Mouse (Mus musculus) CH12.LX (cell line): ENCODE results near the gene Hist1h3c. TPM values are rescaled to one million over a fixed set of nuclear protein-coding genes. Genes with fewer than 3 reads are reported as not detected.

ENCODE experiments used
- DNase-seq: peaks from one replicate; pipeline ENCODE4 v3.0.0-alpha.2; 2013; ENCODE audit errors: extremely low read depth
- H3K27ac ChIP-seq: 2 replicates; pipeline ENCODE4 v1.5.1; 2012; ENCODE audit warnings: low read depth, mild to moderate bottlenecking, control low read depth, moderate library complexity; ENCODE audit not compliant: insufficient read depth
- H3K27me3 ChIP-seq: replicated peaks from 2 replicates; pipeline ENCODE3; 2012; ENCODE audit warnings: inconsistent platforms
- H3K36me3 ChIP-seq, 2 experiments: replicated peaks in 1 of 2; 2 replicates each; pipeline versions ENCODE3 to v1.6.1; 2012; ENCODE audit warnings: inconsistent platforms in 1 of 2, low read length in 1 of 2, mild to moderate bottlenecking in 1 of 2, mixed read lengths in 1 of 2, moderate library complexity in 1 of 2; ENCODE audit not compliant: control insufficient read depth in 1 of 2, insufficient read depth in 1 of 2
- H3K4me1 ChIP-seq, 2 experiments: 2 replicates each; pipeline ENCODE4 v1.6.1; 2012; ENCODE audit warnings: inconsistent platforms in 1 of 2, moderate library complexity in 1 of 2; ENCODE audit not compliant: insufficient read depth in 2 of 2, control insufficient read depth in 1 of 2
- H3K4me2 ChIP-seq: 2 replicates; pipeline ENCODE4 v1.6.1; 2012; ENCODE audit warnings: low read depth, mild to moderate bottlenecking, control low read depth; ENCODE audit not compliant: poor library complexity, insufficient read depth, severe bottlenecking
- H3K4me3 ChIP-seq, 3 experiments: fragments of 150-350 bp in 1 of 3; sonication (generic) in 1 of 3; replicated peaks in 1 of 3; 2 replicates each; pipeline versions ENCODE3 to v1.5.1; 2011 to 2012; ENCODE audit warnings: low read depth in 2 of 3, low read length in 2 of 3, mild to moderate bottlenecking in 2 of 3, moderate library complexity in 2 of 3, control low read depth in 1 of 3, improper control_type of control experiment in 1 of 3, inconsistent platforms in 1 of 3, mixed read lengths in 1 of 3; ENCODE audit not compliant: poor library complexity in 1 of 3
- H3K79me2 ChIP-seq: replicated peaks from 2 replicates; pipeline ENCODE4 v1.6.1; 2012; ENCODE audit warnings: mild to moderate bottlenecking, moderate library complexity; ENCODE audit not compliant: control insufficient read depth, poor library complexity, insufficient read depth, severe bottlenecking; ENCODE audit errors: extremely low read depth
- H3K9ac ChIP-seq: 2 replicates; pipeline ENCODE4 v1.6.1; 2012; ENCODE audit warnings: low read depth, mild to moderate bottlenecking, control low read depth, moderate library complexity; ENCODE audit not compliant: insufficient read depth
- H3K9me3 ChIP-seq: replicated peaks from 2 replicates; pipeline ENCODE3; 2012; ENCODE audit warnings: low read length, inconsistent platforms, mixed read lengths
- BHLHE40 ChIP-seq: IDR thresholded peaks from 2 replicates; pipeline ENCODE4 v1.6.1; 2011; ENCODE audit warnings: mild to moderate bottlenecking, low read depth, low read length, improper control_type of control experiment
- CHD1 ChIP-seq: IDR thresholded peaks from 2 replicates; pipeline ENCODE4 v1.6.1; 2012; ENCODE audit warnings: low read depth, low read length, improper control_type of control experiment, inconsistent platforms
- CHD2 ChIP-seq: IDR thresholded peaks from 2 replicates; pipeline ENCODE4 v1.6.1; 2011; ENCODE audit warnings: low read length, improper control_type of control experiment
- CTCF ChIP-seq, 2 experiments: IDR thresholded peaks in 1 of 2; conservative IDR thresholded peaks in 1 of 2; 2 replicates each; pipeline ENCODE4 v1.5.1; 2011 to 2012; ENCODE audit warnings: low read depth in 2 of 2, low read length in 2 of 2, improper control_type of control experiment in 1 of 2, inconsistent platforms in 1 of 2, mild to moderate bottlenecking in 1 of 2, moderate library complexity in 1 of 2
- ELF1 ChIP-seq: IDR thresholded peaks from 2 replicates; pipeline ENCODE4 v1.6.1; 2014; ENCODE audit warnings: low read depth, mild to moderate bottlenecking, inconsistent platforms, low read length, improper control_type of control experiment
- EP300 ChIP-seq: IDR thresholded peaks from 2 replicates; pipeline ENCODE4 v1.6.1; 2011; ENCODE audit warnings: low read length, improper control_type of control experiment
- ETS1 ChIP-seq: conservative IDR thresholded peaks from 2 replicates; pipeline ENCODE4 v1.6.1; 2012; ENCODE audit warnings: low read depth, mild to moderate bottlenecking, inconsistent platforms, low read length, improper control_type of control experiment, moderate library complexity
- GABPA ChIP-seq: IDR thresholded peaks from 2 replicates; pipeline ENCODE4 v1.6.1; 2012; ENCODE audit warnings: low read depth, low read length, improper control_type of control experiment, inconsistent platforms; ENCODE audit not compliant: insufficient replicate concordance
- HCFC1 ChIP-seq: IDR thresholded peaks from 2 replicates; pipeline ENCODE4 v1.6.1; 2012; ENCODE audit warnings: low read depth, mild to moderate bottlenecking, inconsistent platforms, low read length, improper control_type of control experiment
- IRF4 ChIP-seq: IDR thresholded peaks from 2 replicates; pipeline ENCODE4 v1.6.1; 2014; ENCODE audit warnings: low read depth, mild to moderate bottlenecking, inconsistent platforms, low read length, improper control_type of control experiment
- JUN ChIP-seq: IDR thresholded peaks from 2 replicates; pipeline ENCODE4 v1.6.1; 2011; ENCODE audit warnings: low read depth, mild to moderate bottlenecking, low read length, improper control_type of control experiment, moderate library complexity; ENCODE audit not compliant: insufficient read depth
- JUND ChIP-seq: conservative IDR thresholded peaks from 2 replicates; pipeline ENCODE4 v1.6.1; 2011; ENCODE audit warnings: low read depth, low read length, improper control_type of control experiment
- MAX ChIP-seq: IDR thresholded peaks from 2 replicates; pipeline ENCODE4 v1.6.1; 2011; ENCODE audit warnings: low read length, improper control_type of control experiment
- MAZ ChIP-seq: IDR thresholded peaks from 2 replicates; pipeline ENCODE4 v1.6.1; 2012; ENCODE audit warnings: low read depth, mild to moderate bottlenecking, inconsistent platforms, low read length, improper control_type of control experiment, moderate library complexity
- MEF2A ChIP-seq: IDR thresholded peaks from 2 replicates; pipeline ENCODE4 v1.6.1; 2014; ENCODE audit warnings: low read depth, mild to moderate bottlenecking, inconsistent platforms, low read length, improper control_type of control experiment, borderline replicate concordance
- MXI1 ChIP-seq: IDR thresholded peaks from 2 replicates; pipeline ENCODE4 v1.6.1; 2011; ENCODE audit warnings: mild to moderate bottlenecking, low read depth, low read length, improper control_type of control experiment
- MYC ChIP-seq: IDR thresholded peaks from 2 replicates; pipeline ENCODE4 v1.6.1; 2011; ENCODE audit warnings: low read depth, mild to moderate bottlenecking, improper control_type of control experiment, low read length
- NELFE ChIP-seq: IDR thresholded peaks from 2 replicates; pipeline ENCODE4 v1.6.1; 2011; ENCODE audit warnings: low read depth, low read length, improper control_type of control experiment
- NRF1 ChIP-seq: IDR thresholded peaks from 2 replicates; pipeline ENCODE4 v1.6.1; 2014; ENCODE audit warnings: low read depth, mild to moderate bottlenecking, inconsistent platforms, low read length, improper control_type of control experiment, moderate library complexity
- PAX5 ChIP-seq: IDR thresholded peaks from 2 replicates; pipeline ENCODE4 v1.6.1; 2012; ENCODE audit warnings: low read length, inconsistent platforms, mixed read lengths
- POLR2A ChIP-seq: IDR thresholded peaks from 2 replicates; pipeline ENCODE4 v1.6.1; 2011; ENCODE audit warnings: low read depth, mild to moderate bottlenecking, improper control_type of control experiment, low read length
- POLR2AphosphoS2 ChIP-seq: IDR thresholded peaks from 2 replicates; pipeline ENCODE4 v1.6.1; 2011; ENCODE audit warnings: low read depth, low read length, improper control_type of control experiment
- SIN3A ChIP-seq: IDR thresholded peaks from 2 replicates; pipeline ENCODE4 v1.6.1; 2012; ENCODE audit warnings: low read length, improper control_type of control experiment, inconsistent platforms
- SMC3 ChIP-seq: IDR thresholded peaks from 2 replicates; pipeline ENCODE4 v1.6.1; 2011; ENCODE audit warnings: low read depth, low read length, improper control_type of control experiment
- TBP ChIP-seq: conservative IDR thresholded peaks from 2 replicates; pipeline ENCODE4 v1.6.1; 2011; ENCODE audit warnings: low read depth, low read length, improper control_type of control experiment
- UBTF ChIP-seq: IDR thresholded peaks from 2 replicates; pipeline ENCODE4 v1.6.1; 2012; ENCODE audit warnings: low read depth, mild to moderate bottlenecking, inconsistent platforms, low read length, improper control_type of control experiment, moderate library complexity
- USF2 ChIP-seq: conservative IDR thresholded peaks from 2 replicates; pipeline ENCODE4 v1.6.1; 2011; ENCODE audit warnings: low read depth, low read length, improper control_type of control experiment
- ZKSCAN1 ChIP-seq: IDR thresholded peaks from 2 replicates; pipeline ENCODE4 v1.6.1; 2012; ENCODE audit warnings: low read depth, inconsistent platforms, low read length, improper control_type of control experiment, borderline replicate concordance
- ZMIZ1 ChIP-seq: IDR thresholded peaks from 2 replicates; pipeline ENCODE4 v1.6.1; 2012; ENCODE audit warnings: low read depth, mild to moderate bottlenecking, inconsistent platforms, low read length, improper control_type of control experiment
- ZNF384 ChIP-seq: IDR thresholded peaks from 2 replicates; pipeline ENCODE4 v1.6.1; 2012; ENCODE audit warnings: low read depth, low read length, improper control_type of control experiment, inconsistent platforms
- dilution Hi-C: fragments of 300-500 bp; cut with MboI; formaldehyde crosslinking; loops from 2 replicates; pipeline ENCODE4 v1.14.3; 2020; ENCODE audit warnings: low sequenced_read_pairs; ENCODE audit not compliant: extremely low pct_unique_long_range_greater_than_20kb, extremely low pct_ligation_motif_present
- in situ Hi-C: fragments of 300-500 bp; cut with MboI; formaldehyde crosslinking; loops from 3 replicates; pipeline ENCODE4 v1.14.3; 2019; ENCODE audit warnings: low sequenced_read_pairs, low pct_ligation_motif_present, low pct_unique_long_range_greater_than_20kb, mixed read lengths
- polyA plus RNA-seq: library from polyadenylated mRNA; unstranded; fragments of >175 nt; gene quantifications from 2 replicates; pipeline ENCODE4 v1.2.1, GENCODE M21; 2012; ENCODE audit warnings: low read depth; ENCODE audit not compliant: insufficient read length
- total RNA-seq, 2 experiments: library from RNA; depleted of rRNA; stranded (reverse); fragments of 300-350 nt in 1 of 2; fragments of >200 nt in 1 of 2; gene quantifications; 2 replicates each; pipeline ENCODE4 v1.2.3; 2012 to 2014

Hist1h3c gene
- total and polyA plus RNA-seq, 3 experiments, result 7.3 to 1,847 (median 73.1) TPM

- H3K4me3 ChIP-seq, result peak overlapping the region; percentile 45 to 49 (median 48)
- H3K36me3 ChIP-seq, result no peaks in the 10 kb centered on the region
- peak overlapping the region; percentile 98 for H3K9ac ChIP-seq
- H3K27ac ChIP-seq, result peak overlapping the region; percentile 84
- no peak for DNase-seq
- peak; percentile 99 for TF ChIP-seq POLR2AphosphoS2
- peak; percentile 2; the same call in 1 of the 2 replicates for TF ChIP-seq MEF2A
- peak; percentile 82 for TF ChIP-seq POLR2A
- TF ChIP-seq SMC3, result no peak
- no peak for TF ChIP-seq ZKSCAN1
- 0 out of 2 replicates have a peak, but pooled peaks have one; percentile 1 for TF ChIP-seq HCFC1
- TF ChIP-seq UBTF, result 0 out of 2 replicates have a peak, but pooled peaks have one; percentile 90
- no peak for TF ChIP-seq PAX5
- TF ChIP-seq USF2, result no peak
- peak; percentile 7; the same call in 1 of the 2 replicates for TF ChIP-seq CHD2
- 0 out of 2 replicates have a peak, but pooled peaks have one; percentile 3 for TF ChIP-seq BHLHE40
- 0 out of 2 replicates have a peak, but pooled peaks have one; percentile 9 for TF ChIP-seq MYC
- TF ChIP-seq ZMIZ1, result peak; percentile 98
- TF ChIP-seq NELFE, result peak; percentile 91
- TF ChIP-seq CTCF (conservative IDR thresholded peaks at IDR 0.05 in 1 of 2, IDR thresholded peaks at IDR 0.05 in 1 of 2; ENCODE audit: low read depth in 2 of 2, low read length in 2 of 2), result peak in 1 of 2 experiments; percentile 29; a peak in 1 of 4 replicates
- TF ChIP-seq TBP, result 0 out of 2 replicates have a peak, but pooled peaks have one; percentile 38
- no peak for TF ChIP-seq SIN3A
- dilution Hi-C loops, result no loop called here
- in situ Hi-C loops, result loop anchor here (25.0 kb wide), 1 partner anchor 1723 kb away; the partner anchor contains the start of genes Hist1h2ag, Hist1h2ah, Hist1h2bj and Hist1h2bk
- H3K4me1 ChIP-seq, result peaks cover 3 to 53% of the 10 kb centered on the region in 2 experiments; a peak in 3 of 4 replicates
- no peaks in the 10 kb centered on the region for H3K27me3 ChIP-seq
- H3K4me2 ChIP-seq, result peak overlapping the region; percentile 96
- H3K79me2 ChIP-seq, result no peaks in the 10 kb centered on the region
- no peaks in the 10 kb centered on the region for H3K9me3 ChIP-seq
These were observed 15.0 kb upstream of the Hist1h3c start for GRCm38 (mm10) chr13:23760240-23760971.

GRCm38 (mm10) chr13:23759916-23760239, 14.5 kb upstream of the Hist1h3c start:
- no peaks in the 10 kb centered on the region for H3K79me2 ChIP-seq
- H3K36me3 ChIP-seq, result no peaks in the 10 kb centered on the region
- dilution Hi-C loops (no loop called here), in situ Hi-C loops (loop anchor here (25.0 kb wide), 1 partner anchor 1723 kb away; the partner anchor contains the start of genes Hist1h2ag, Hist1h2ah, Hist1h2bj and Hist1h2bk)
- H3K27ac ChIP-seq, result peak overlapping the region; percentile 84
- no peak for DNase-seq
- H3K4me1 ChIP-seq, result peaks cover 3 to 55% of the 10 kb centered on the region in 2 experiments; a peak in 3 of 4 replicates
- H3K27me3 ChIP-seq, result no peaks in the 10 kb centered on the region
- no peaks in the 10 kb centered on the region for H3K9me3 ChIP-seq
- H3K4me2 ChIP-seq, result peak overlapping the region; percentile 96
- H3K4me3 ChIP-seq, result peak overlapping the region; percentile 45 to 49 (median 48)
- H3K9ac ChIP-seq, result peak overlapping the region; percentile 98
- TF ChIP-seq NELFE (no peak; the same call in 1 of the 2 replicates), CTCF (conservative IDR thresholded peaks at IDR 0.05 in 1 of 2, IDR thresholded peaks at IDR 0.05 in 1 of 2; ENCODE audit: low read depth in 2 of 2, low read length in 2 of 2) (no peak), NRF1 (no peak), ELF1 (no peak), CHD1 (no peak), JUND (peak; percentile 56; the same call in 1 of the 2 replicates), SMC3 (no peak), ZMIZ1 (no peak), EP300 (peak; percentile 43; the same call in 1 of the 2 replicates), ZKSCAN1 (no peak), ZNF384 (no peak), MAZ (no peak), MAX (no peak; the same call in 1 of the 2 replicates), USF2 (no peak), POLR2AphosphoS2 (no peak), UBTF (no peak), JUN (peak; percentile 30; the same call in 1 of the 2 replicates), MXI1 (no peak), GABPA (no peak), TBP (no peak), IRF4 (0 out of 2 replicates have a peak, but pooled peaks have one; percentile 50), ETS1 (no peak)
